Mouse (Mus musculus): Measurements from ENCODE around the gene Fgfrl1.

- peak; percentile 49 for TF ChIP-seq CTCF (IDR thresholded peaks at IDR 0.05; ENCODE audit: control insufficient read depth, insufficient read depth, insufficient read length)
- TF ChIP-seq FOSL1 (IDR thresholded peaks at IDR 0.05; ENCODE audit: insufficient read depth, low read length, poor library complexity, severe bottlenecking): no peak
- no peak for TF ChIP-seq USF1 (IDR thresholded peaks at IDR 0.05; ENCODE audit: low read depth)
Observed at GRCm38 (mm10) chr5:108692271-108692670, at the start of gene Fgfrl1.
